Mouse (Mus musculus) kidney, embryonic 16.5 days (tissue): ENCODE results near the gene Akap4. TPM values are rescaled to one million over a fixed set of nuclear protein-coding genes. Genes with fewer than 3 reads are reported as not detected.

Experiments
- ATAC-seq: fragments of 200-750 bp; cut with Nextera tagmentation; 2 replicates; pipeline ENCODE4 v1.8.0; 2017; ENCODE audit warnings: moderate TSS enrichment; ENCODE audit not compliant: low FRiP score, low TSS enrichment
- H3K27ac ChIP-seq: fragments of 300-500 bp; sonication (generic); 2 replicates; pipeline ENCODE4 v1.5.1; 2014; ENCODE audit warnings: low read length
- H3K27me3 ChIP-seq: fragments of 300-500 bp; sonication (generic); 2 replicates; pipeline ENCODE4 v1.6.1; 2014; ENCODE audit warnings: low read length, control low read depth, mixed read lengths; ENCODE audit not compliant: insufficient read depth
- H3K36me3 ChIP-seq: fragments of 300-500 bp; sonication (generic); 2 replicates; pipeline ENCODE4 v1.6.1; 2014; ENCODE audit warnings: low read length, control low read depth, mixed read lengths; ENCODE audit not compliant: insufficient read depth
- H3K4me1 ChIP-seq: fragments of 300-500 bp; sonication (generic); 2 replicates; pipeline ENCODE4 v1.6.1; 2014; ENCODE audit warnings: low read length, control low read depth, mixed read lengths; ENCODE audit not compliant: insufficient read depth
- H3K4me2 ChIP-seq: fragments of 300-500 bp; sonication (generic); replicated peaks from 2 replicates; pipeline ENCODE4 v1.6.1; 2014; ENCODE audit warnings: low read depth, low read length
- H3K4me3 ChIP-seq: fragments of 300-500 bp; sonication (generic); 2 replicates; pipeline ENCODE4 v1.5.1; 2014; ENCODE audit warnings: mild to moderate bottlenecking, low read length
- H3K9ac ChIP-seq: fragments of 300-500 bp; sonication (generic); replicated peaks from 2 replicates; pipeline ENCODE4 v1.6.1; 2014; ENCODE audit warnings: low read length
- H3K9me3 ChIP-seq: fragments of 300-500 bp; sonication (generic); 2 replicates; pipeline ENCODE4 v1.6.1; 2016; ENCODE audit warnings: low read length, control low read depth
- WGBS: fragments of 180-500 bp; shearing (Covaris S2); extraction: QIAGEN DNeasy Blood & Tissue Kit; methylation state at CpG from one replicate; pipeline ENCODE4 v1.1.7; 2014; 5-methylcytosine and 5-hydroxymethylcytosine counted together
- polyA plus RNA-seq: library from polyadenylated mRNA; unstranded; fragments of >200 nt; fragmentation: Nextera tagmentation; extraction: Ambion mirVana; gene quantifications from 2 replicates; pipeline ENCODE4 v1.2.1, GENCODE M21; 2015

Akap4 gene
- polyA plus RNA-seq = not detected in 2 replicates

- peaks cover 7% of the 10 kb centered on the region for H3K9me3 ChIP-seq
- no peak within 1 kb of the TSS for H3K9ac ChIP-seq
- H3K27me3 ChIP-seq = no peaks in the 10 kb centered on the region
- no peak within 1 kb of the TSS for H3K4me3 ChIP-seq
- WGBS = 94% methylated on average over 1 of the region's 1 CpGs
- no peaks in the 10 kb centered on the region for H3K4me1 ChIP-seq
- no peak for ATAC-seq
- H3K27ac ChIP-seq = no peak within 1 kb of the TSS
- no peaks in the 10 kb centered on the region for H3K36me3 ChIP-seq
- no peak within 1 kb of the TSS for H3K4me2 ChIP-seq
These were observed at the start of gene Akap4 for GRCm38 (mm10) chrX:7067219-7067618. TSS of gene Akap4 (plus strand) at chrX:7067519.

GRCm38 (mm10) chrX:7041519-7041918 lies 25.8 kb upstream of the Akap4 start, which contains the start of gene Ccnb3:
TSS of gene Ccnb3 (minus strand) at chrX:7041619.
- no peaks in the 10 kb centered on the region for H3K36me3 ChIP-seq
- H3K9ac ChIP-seq = no peak within 1 kb of the TSS
- no peak within 1 kb of the TSS for H3K27ac ChIP-seq
- H3K27me3 ChIP-seq = no peaks in the 10 kb centered on the region
- H3K4me3 ChIP-seq = no peak within 1 kb of the TSS
- WGBS = 96% methylated on average over 19 of the region's 19 CpGs
- no peak for ATAC-seq
- no peak within 1 kb of the TSS for H3K4me2 ChIP-seq
- H3K4me1 ChIP-seq = no peaks in the 10 kb centered on the region
- no peaks in the 10 kb centered on the region; the same call in 1 of the 2 replicates for H3K9me3 ChIP-seq

GRCm38 (mm10) chrX:7057056-7057455 lies 10.3 kb upstream of the Akap4 start:
- ATAC-seq = no peak
- Histone ChIP-seq H3K4me2 (no peak overlapping the region), H3K4me3 (no peak overlapping the region), H3K27me3 (no peaks in the 10 kb centered on the region), H3K27ac (no peak overlapping the region), H3K36me3 (no peaks in the 10 kb centered on the region), H3K9ac (no peak overlapping the region), H3K9me3 (no peaks in the 10 kb centered on the region), H3K4me1 (no peaks in the 10 kb centered on the region)

- ATAC-seq = no peak
- H3K9ac ChIP-seq = no peak overlapping the region
- H3K4me1 ChIP-seq = no peaks in the 10 kb centered on the region
- no peak overlapping the region for H3K4me3 ChIP-seq
- no peaks in the 10 kb centered on the region for H3K36me3 ChIP-seq
- no peaks in the 10 kb centered on the region for H3K27me3 ChIP-seq
- no peak overlapping the region for H3K4me2 ChIP-seq
- 88% methylated on average over 2 of the region's 2 CpGs for WGBS
- no peaks in the 10 kb centered on the region for H3K9me3 ChIP-seq
- no peak overlapping the region for H3K27ac ChIP-seq
These were observed 9.7 kb upstream of the Akap4 start for GRCm38 (mm10) chrX:7057634-7058033.

- Histone ChIP-seq H3K9ac (no peak overlapping the region), H3K4me2 (no peak overlapping the region), H3K27ac (no peak overlapping the region), H3K9me3 (no peaks in the 10 kb centered on the region), H3K36me3 (no peaks in the 10 kb centered on the region), H3K4me3 (no peak overlapping the region), H3K4me1 (no peaks in the 10 kb centered on the region), H3K27me3 (no peaks in the 10 kb centered on the region)
- ATAC-seq = no peak
These were observed 3.2 kb upstream of the Akap4 start for GRCm38 (mm10) chrX:7064109-7064508.

GRCm38 (mm10) chrX:7068002-7068401 lies 683 bp downstream of the Akap4 start:
- H3K36me3 ChIP-seq = no peaks in the 10 kb centered on the region
- no peak overlapping the region for H3K27ac ChIP-seq
- no peaks in the 10 kb centered on the region for H3K27me3 ChIP-seq
- no peak overlapping the region for H3K9ac ChIP-seq
- ATAC-seq = no peak
- H3K4me3 ChIP-seq = no peak overlapping the region
- no peaks in the 10 kb centered on the region for H3K4me1 ChIP-seq
- H3K4me2 ChIP-seq = no peak overlapping the region
- H3K9me3 ChIP-seq = peaks cover 9% of the 10 kb centered on the region
- 71% methylated on average over 2 of the region's 2 CpGs for WGBS

- no peak overlapping the region for H3K27ac ChIP-seq
- no peaks in the 10 kb centered on the region for H3K4me1 ChIP-seq
- H3K4me2 ChIP-seq = no peak overlapping the region
- no peaks in the 10 kb centered on the region for H3K9me3 ChIP-seq
- no peak overlapping the region for H3K9ac ChIP-seq
- H3K36me3 ChIP-seq = no peaks in the 10 kb centered on the region
- ATAC-seq = no peak
- H3K27me3 ChIP-seq = no peaks in the 10 kb centered on the region
- no peak overlapping the region for H3K4me3 ChIP-seq
- 79% methylated on average over 6 of the region's 6 CpGs for WGBS
These were observed 12.6 kb downstream of the Akap4 start for GRCm38 (mm10) chrX:7079820-7080429.

GRCm38 (mm10) chrX:7085878-7086277 lies 18.6 kb downstream of the Akap4 start:
- WGBS = 56% methylated on average over 1 of the region's 1 CpGs
- no peak for ATAC-seq
- H3K27ac ChIP-seq = no peak overlapping the region
- no peaks in the 10 kb centered on the region for H3K27me3 ChIP-seq
- H3K9me3 ChIP-seq = no peaks in the 10 kb centered on the region
- no peak overlapping the region for H3K9ac ChIP-seq
- H3K36me3 ChIP-seq = no peaks in the 10 kb centered on the region
- H3K4me1 ChIP-seq = no peaks in the 10 kb centered on the region
- no peak overlapping the region for H3K4me2 ChIP-seq
- H3K4me3 ChIP-seq = no peak overlapping the region

GRCm38 (mm10) chrX:7090323-7090722 lies 23.0 kb downstream of the Akap4 start:
- no peaks in the 10 kb centered on the region for H3K4me1 ChIP-seq
- H3K36me3 ChIP-seq = no peaks in the 10 kb centered on the region
- H3K27ac ChIP-seq = no peak overlapping the region
- no peaks in the 10 kb centered on the region for H3K27me3 ChIP-seq
- ATAC-seq = no peak
- H3K4me3 ChIP-seq = no peak overlapping the region
- H3K9me3 ChIP-seq = no peaks in the 10 kb centered on the region
- H3K4me2 ChIP-seq = no peak overlapping the region
- no peak overlapping the region for H3K9ac ChIP-seq

- Histone ChIP-seq H3K27ac (no peak overlapping the region), H3K36me3 (no peaks in the 10 kb centered on the region), H3K4me1 (no peaks in the 10 kb centered on the region), H3K9me3 (no peaks in the 10 kb centered on the region), H3K27me3 (no peaks in the 10 kb centered on the region), H3K4me3 (no peak overlapping the region), H3K4me2 (no peak overlapping the region), H3K9ac (no peak overlapping the region)
- no peak for ATAC-seq
These were observed 35.0 kb downstream of the Akap4 start for GRCm38 (mm10) chrX:7102280-7102679.
